Mouse (Mus musculus): ENCODE results near the gene Asb2.

GRCm38 (mm10) chr12:103332879-103333278 is 22.9 kb downstream of the Asb2 start:
- TF ChIP-seq POLR2A (IDR thresholded peaks at IDR 0.05; ENCODE audit: low read depth, low read length) (no peak), HCFC1 (IDR thresholded peaks at IDR 0.05; ENCODE audit: low read depth, low read length) (no peak), CTCF (conservative IDR thresholded peaks at IDR 0.05 in 1 of 2, IDR thresholded peaks at IDR 0.05 in 1 of 2; ENCODE audit: low read depth in 2 of 2, low read length in 2 of 2) (no peak), USF1 (IDR thresholded peaks at IDR 0.05; ENCODE audit: low read depth, low read length) (no peak), EP300 (IDR thresholded peaks at IDR 0.05; ENCODE audit: low read length) (no peak), MAX (IDR thresholded peaks at IDR 0.05; ENCODE audit: low read length) (no peak), ZC3H11A (IDR thresholded peaks at IDR 0.05; ENCODE audit: low read depth, low read length) (no peak), CHD1 (IDR thresholded peaks at IDR 0.05; ENCODE audit: low read depth, low read length) (no peak), MAFK (IDR thresholded peaks at IDR 0.05; ENCODE audit: insufficient replicate concordance, low read length) (no peak)
